Mouse (Mus musculus): ENCODE data around the gene Gmpr2. TPM values are rescaled to one million over a fixed set of nuclear protein-coding genes. Genes with fewer than 3 reads are reported as not detected.

The Gmpr2 gene
- polyA plus RNA-seq, 2 experiments, result 51.1 to 53.1 TPM

GRCm38 (mm10) chr14:55658011-55658410, 13.7 kb upstream of the Gmpr2 start:
- TF ChIP-seq POLR2A (IDR thresholded peaks at IDR 0.05; ENCODE audit: borderline replicate concordance, extremely low read depth, insufficient read depth, insufficient read length), result no peak
- Histone ChIP-seq H3K4me2 (replicated peaks; ENCODE audit: low read depth, low read length, severe bottlenecking) (no peak overlapping the region), H3K27me3 (ENCODE audit: control insufficient read depth, insufficient read depth, low read length) (no peaks in the 10 kb centered on the region), H3K36me3 (ENCODE audit: control insufficient read depth, insufficient read depth, low read length) (peaks cover 28% of the 10 kb centered on the region), H3K9me3 (ENCODE audit: control insufficient read depth, low read length) (no peaks in the 10 kb centered on the region), H3K4me3 (replicated peaks; ENCODE audit: low read length) (no peak overlapping the region), H3K4me1 (ENCODE audit: control insufficient read depth, insufficient read depth, low read length) (peaks cover 5% of the 10 kb centered on the region), H3K27ac (replicated peaks; ENCODE audit: low read depth, low read length) (no peak overlapping the region), H3K9ac (ENCODE audit: low read depth, low read length, severe bottlenecking) (no peak overlapping the region)
- DNase-seq (ENCODE audit: low spot score), result no peak
- no peak for ATAC-seq (ENCODE audit: low FRiP score, low read depth)
- WGBS, result 94% methylated on average over 5 of the region's 5 CpGs

- peak within 1 kb of the TSS; percentile 68 for H3K9ac ChIP-seq (ENCODE audit: low read depth, low read length, severe bottlenecking)
- H3K4me2 ChIP-seq (replicated peaks; ENCODE audit: low read depth, low read length, severe bottlenecking), result peak within 1 kb of the TSS; percentile 59
- H3K4me3 ChIP-seq (replicated peaks; ENCODE audit: low read length), result peak within 1 kb of the TSS; percentile 62
- H3K9me3 ChIP-seq (ENCODE audit: control insufficient read depth, low read length), result no peaks in the 10 kb centered on the region
- H3K4me1 ChIP-seq (ENCODE audit: control insufficient read depth, insufficient read depth, low read length), result peaks cover 5% of the 10 kb centered on the region
- no peak for TF ChIP-seq POLR2A (IDR thresholded peaks at IDR 0.05; ENCODE audit: borderline replicate concordance, extremely low read depth, insufficient read depth, insufficient read length)
- peak; percentile 91 for DNase-seq (ENCODE audit: low spot score)
- ATAC-seq (ENCODE audit: low FRiP score, low read depth), result peak; percentile 94
- peak within 1 kb of the TSS; percentile 79 for H3K27ac ChIP-seq (replicated peaks; ENCODE audit: low read depth, low read length)
- peaks cover 37% of the 10 kb centered on the region for H3K36me3 ChIP-seq (ENCODE audit: control insufficient read depth, insufficient read depth, low read length)
- WGBS, result under 1% methylated on average over 39 of the region's 39 CpGs
- H3K27me3 ChIP-seq (ENCODE audit: control insufficient read depth, insufficient read depth, low read length), result no peaks in the 10 kb centered on the region
Observed at GRCm38 (mm10) chr14:55659960-55660573, 11.7 kb upstream of the Gmpr2 start, which contains the start of gene Mdp1. Gene Mdp1 (minus strand): TSS chr14:55660508.

GRCm38 (mm10) chr14:55660636-55661035, 11.1 kb upstream of the Gmpr2 start:
- Histone ChIP-seq H3K4me1 (ENCODE audit: control insufficient read depth, insufficient read depth, low read length) (peaks cover 5% of the 10 kb centered on the region), H3K9me3 (ENCODE audit: control insufficient read depth, low read length) (no peaks in the 10 kb centered on the region), H3K36me3 (ENCODE audit: control insufficient read depth, insufficient read depth, low read length) (peaks cover 37% of the 10 kb centered on the region), H3K9ac (ENCODE audit: low read depth, low read length, severe bottlenecking) (peak overlapping the region; percentile 68; the same call in 1 of the 2 replicates), H3K4me2 (replicated peaks; ENCODE audit: low read depth, low read length, severe bottlenecking) (peak overlapping the region; percentile 59), H3K27ac (replicated peaks; ENCODE audit: low read depth, low read length) (peak overlapping the region; percentile 53), H3K4me3 (replicated peaks; ENCODE audit: low read length) (peak overlapping the region; percentile 62), H3K27me3 (ENCODE audit: control insufficient read depth, insufficient read depth, low read length) (no peaks in the 10 kb centered on the region)
- no peak for TF ChIP-seq POLR2A (IDR thresholded peaks at IDR 0.05; ENCODE audit: borderline replicate concordance, extremely low read depth, insufficient read depth, insufficient read length)
- 25% methylated on average over 2 of the region's 2 CpGs for WGBS
- ATAC-seq (ENCODE audit: low FRiP score, low read depth), result no peak; the same call in 1 of the 2 replicates
- no peak for DNase-seq (ENCODE audit: low spot score)

- Histone ChIP-seq H3K9ac (ENCODE audit: low read depth, low read length, severe bottlenecking) (peak overlapping the region; percentile 78), H3K36me3 (ENCODE audit: control insufficient read depth, insufficient read depth, low read length) (peaks cover 27% of the 10 kb centered on the region), H3K27ac (replicated peaks; ENCODE audit: low read depth, low read length) (peak overlapping the region; percentile 89), H3K4me3 (replicated peaks; ENCODE audit: low read length) (peak overlapping the region; percentile 74), H3K9me3 (ENCODE audit: control insufficient read depth, low read length) (no peaks in the 10 kb centered on the region), H3K4me2 (replicated peaks; ENCODE audit: low read depth, low read length, severe bottlenecking) (peak overlapping the region; percentile 59), H3K27me3 (ENCODE audit: control insufficient read depth, insufficient read depth, low read length) (no peaks in the 10 kb centered on the region), H3K4me1 (ENCODE audit: control insufficient read depth, insufficient read depth, low read length) (peaks cover 10% of the 10 kb centered on the region)
- 0% methylated on average over 12 of the region's 12 CpGs for WGBS
- peak; percentile 32 for ATAC-seq (ENCODE audit: low FRiP score, low read depth)
- no peak for DNase-seq (ENCODE audit: low spot score)
- no peak for TF ChIP-seq POLR2A (IDR thresholded peaks at IDR 0.05; ENCODE audit: borderline replicate concordance, extremely low read depth, insufficient read depth, insufficient read length)
Observed at GRCm38 (mm10) chr14:55671486-55671832, 282 bp upstream of the Gmpr2 start.

- 76% methylated on average over 7 of the region's 7 CpGs for WGBS
Observed at GRCm38 (mm10) chr14:55672741-55673060, 960 bp downstream of the Gmpr2 start.

More at GRCm38 (mm10) chr14:55672741-55673060, 960 bp downstream of the Gmpr2 start:
- TF ChIP-seq POLR2A (IDR thresholded peaks at IDR 0.05; ENCODE audit: borderline replicate concordance, extremely low read depth, insufficient read depth, insufficient read length), result no peak
- ATAC-seq (ENCODE audit: low FRiP score, low read depth) (no peak), DNase-seq (ENCODE audit: low spot score) (no peak)
- H3K9me3 ChIP-seq (ENCODE audit: control insufficient read depth, low read length), result no peaks in the 10 kb centered on the region
- H3K27ac ChIP-seq (replicated peaks; ENCODE audit: low read depth, low read length), result peak overlapping the region; percentile 45; the same call in 1 of the 2 replicates
- no peaks in the 10 kb centered on the region for H3K27me3 ChIP-seq (ENCODE audit: control insufficient read depth, insufficient read depth, low read length)
- peak overlapping the region; percentile 59 for H3K4me2 ChIP-seq (replicated peaks; ENCODE audit: low read depth, low read length, severe bottlenecking)
- H3K9ac ChIP-seq (ENCODE audit: low read depth, low read length, severe bottlenecking), result peak overlapping the region; percentile 78
- H3K4me3 ChIP-seq (replicated peaks; ENCODE audit: low read length), result peak overlapping the region; percentile 74
- H3K36me3 ChIP-seq (ENCODE audit: control insufficient read depth, insufficient read depth, low read length), result peaks cover 35% of the 10 kb centered on the region
- H3K4me1 ChIP-seq (ENCODE audit: control insufficient read depth, insufficient read depth, low read length), result peaks cover 10% of the 10 kb centered on the region
